Mouse (Mus musculus) midbrain, embryonic 10.5 days (tissue): ENCODE measurements around the gene Hrnr. TPM values are rescaled to one million over a fixed set of nuclear protein-coding genes. Genes with fewer than 3 reads are reported as not detected.

ENCODE experiments used
- DNase-seq: peaks from one replicate; pipeline ENCODE4 v3.0.0-alpha.2; 2017; ENCODE audit warnings: low spot score
- H3K27ac ChIP-seq: fragments of 300-500 bp; sonication (generic); replicated peaks from 2 replicates; pipeline ENCODE4 v1.5.1; 2016; ENCODE audit warnings: mild to moderate bottlenecking
- H3K27me3 ChIP-seq: fragments of 300-500 bp; sonication (generic); 2 replicates; pipeline ENCODE4 v1.6.1; 2016; ENCODE audit warnings: low read depth, mild to moderate bottlenecking; ENCODE audit not compliant: poor library complexity, severe bottlenecking
- H3K36me3 ChIP-seq: fragments of 300-500 bp; sonication (generic); 2 replicates; pipeline ENCODE4 v1.6.1; 2016; ENCODE audit warnings: mild to moderate bottlenecking, moderate library complexity
- H3K4me1 ChIP-seq: fragments of 300-500 bp; sonication (generic); 2 replicates; pipeline ENCODE4 v1.6.1; 2016
- H3K4me3 ChIP-seq: fragments of 300-500 bp; sonication (generic); 2 replicates; pipeline ENCODE4 v1.5.1; 2016; ENCODE audit warnings: mild to moderate bottlenecking, moderate library complexity
- H3K9me3 ChIP-seq: fragments of 300-500 bp; sonication (generic); replicated peaks from 2 replicates; pipeline ENCODE4 v1.6.1; 2016; ENCODE audit warnings: mild to moderate bottlenecking
- WGBS: fragments of 180-500 bp; shearing (Covaris S2); methylation state at CpG from one replicate; pipeline ENCODE4 v1.1.7; 2016; 5-methylcytosine and 5-hydroxymethylcytosine counted together
- polyA plus RNA-seq: library from polyadenylated mRNA; unstranded; fragments of >200 nt; fragmentation: Nextera tagmentation; extraction: Ambion mirVana; gene quantifications from 2 replicates; pipeline ENCODE4 v1.2.1, GENCODE M21; 2016

Gene Hrnr
- polyA plus RNA-seq, 1 experiment from 2014 or later: not detected

DNA sequence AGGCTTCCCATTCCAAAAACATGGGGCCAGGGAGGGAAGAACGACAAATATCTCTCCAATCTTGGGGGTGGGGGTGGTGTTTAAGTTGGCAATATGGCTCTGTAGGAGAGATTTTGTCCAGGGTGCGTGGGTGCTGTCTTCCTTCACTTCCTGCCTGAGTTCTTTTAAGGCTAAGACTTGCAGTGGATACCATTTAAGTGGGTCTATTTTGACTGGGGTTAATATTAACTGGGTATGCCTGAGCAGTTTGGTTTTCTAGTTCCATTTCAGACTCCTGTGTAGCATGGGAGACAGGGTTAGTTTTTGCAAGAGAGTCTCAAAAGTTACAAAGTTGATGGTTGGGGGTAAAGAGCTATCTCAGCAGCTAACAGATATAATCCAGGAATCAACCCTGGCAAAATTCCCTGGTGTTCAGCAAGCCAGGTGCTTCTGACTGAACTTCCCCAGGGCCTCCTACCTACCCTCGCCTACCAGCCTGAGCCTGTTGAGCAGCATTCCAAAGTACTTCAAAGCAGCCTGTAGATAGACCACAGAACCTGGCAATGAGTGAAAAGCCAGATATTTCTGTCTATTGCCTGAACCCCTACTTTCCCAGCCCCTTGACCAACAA is 47.5 kb downstream of the Hrnr start:
- WGBS: 73% methylated on average over 3 of the region's 3 CpGs
- Histone ChIP-seq H3K27ac (no peak overlapping the region), H3K4me3 (no peak overlapping the region), H3K27me3 (0 out of 2 replicates have a peak, but pooled peaks cover 4% of the 10 kb centered on the region), H3K9me3 (no peaks in the 10 kb centered on the region), H3K36me3 (no peaks in the 10 kb centered on the region), H3K4me1 (peaks cover 9% of the 10 kb centered on the region)
- DNase-seq: no peak

DNA sequence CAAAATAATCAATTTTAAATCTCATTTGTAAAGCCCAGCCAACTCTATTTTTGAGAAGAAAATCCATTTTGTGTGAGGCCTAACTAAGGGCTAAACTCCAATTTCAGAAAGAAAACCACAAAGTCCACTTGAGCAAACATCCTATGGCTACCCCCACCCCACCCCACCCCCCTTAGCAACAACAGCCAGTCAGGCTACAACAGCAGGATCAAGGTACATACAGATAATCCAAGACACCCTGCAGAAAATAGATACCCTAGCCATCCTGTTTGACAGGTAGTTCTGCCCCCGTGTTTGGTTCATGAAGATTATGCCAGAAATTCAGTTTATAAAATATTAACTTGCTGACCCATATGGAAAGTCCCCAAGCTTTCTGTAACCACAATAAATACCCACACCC is 48.6 kb downstream of the Hrnr start:
- Histone ChIP-seq H3K9me3 (no peaks in the 10 kb centered on the region), H3K4me1 (no peaks in the 10 kb centered on the region), H3K27ac (no peak overlapping the region), H3K4me3 (no peak overlapping the region), H3K36me3 (no peaks in the 10 kb centered on the region), H3K27me3 (no peaks in the 10 kb centered on the region)
- DNase-seq: no peak
- WGBS: 80% methylated on average over 1 of the region's 1 CpGs

DNA sequence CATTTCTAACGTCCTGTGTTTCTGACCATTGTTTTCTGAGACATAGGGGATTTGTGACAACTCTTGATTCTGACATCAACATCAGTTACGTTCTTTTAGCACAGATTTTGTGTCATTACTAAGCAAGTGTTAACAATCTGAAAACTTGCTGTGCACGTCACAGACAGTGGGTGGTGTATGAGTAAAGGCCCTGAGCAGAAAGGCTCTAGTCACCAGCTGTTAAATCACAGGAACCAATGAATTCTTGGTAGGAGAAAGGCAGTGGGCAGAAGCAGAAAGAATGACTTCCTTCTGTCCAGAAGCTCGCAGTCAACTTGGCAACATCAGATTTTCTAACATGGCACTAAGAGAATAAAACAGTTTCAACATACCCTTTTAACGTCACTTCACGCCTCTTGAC is 53.9 kb downstream of the Hrnr start:
- Histone ChIP-seq H3K9me3 (no peaks in the 10 kb centered on the region), H3K27me3 (no peaks in the 10 kb centered on the region), H3K27ac (no peak overlapping the region), H3K36me3 (no peaks in the 10 kb centered on the region), H3K4me3 (no peak overlapping the region), H3K4me1 (no peaks in the 10 kb centered on the region)
- no peak for DNase-seq
- 82% methylated on average over 6 of the region's 6 CpGs for WGBS

DNA sequence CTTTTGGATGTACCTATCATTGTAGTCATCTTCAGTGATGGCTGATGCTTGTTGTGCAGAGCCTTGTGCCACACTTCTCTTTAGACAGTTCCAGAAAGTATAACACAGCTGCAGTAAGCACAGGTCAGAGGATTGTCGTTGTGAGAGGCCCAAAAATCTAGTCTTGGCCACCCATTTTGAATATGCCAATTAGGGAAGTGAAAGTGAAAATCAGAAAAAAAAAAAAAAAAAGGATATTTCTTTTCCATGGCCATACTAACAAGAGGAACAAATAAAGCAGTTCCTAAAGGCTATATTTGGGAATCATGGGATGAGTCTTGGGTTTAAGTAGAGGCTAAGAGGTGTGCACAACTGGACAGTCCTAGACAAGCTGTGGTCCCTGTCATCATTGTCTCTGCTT is 55.6 kb downstream of the Hrnr start:
- DNase-seq: no peak
- no peak overlapping the region for H3K4me3 ChIP-seq
- no peaks in the 10 kb centered on the region for H3K36me3 ChIP-seq
- no peaks in the 10 kb centered on the region for H3K4me1 ChIP-seq
- no peak overlapping the region for H3K27ac ChIP-seq
- H3K27me3 ChIP-seq: no peaks in the 10 kb centered on the region
- WGBS: 78% methylated on average over 1 of the region's 1 CpGs
- H3K9me3 ChIP-seq: no peaks in the 10 kb centered on the region

DNA sequence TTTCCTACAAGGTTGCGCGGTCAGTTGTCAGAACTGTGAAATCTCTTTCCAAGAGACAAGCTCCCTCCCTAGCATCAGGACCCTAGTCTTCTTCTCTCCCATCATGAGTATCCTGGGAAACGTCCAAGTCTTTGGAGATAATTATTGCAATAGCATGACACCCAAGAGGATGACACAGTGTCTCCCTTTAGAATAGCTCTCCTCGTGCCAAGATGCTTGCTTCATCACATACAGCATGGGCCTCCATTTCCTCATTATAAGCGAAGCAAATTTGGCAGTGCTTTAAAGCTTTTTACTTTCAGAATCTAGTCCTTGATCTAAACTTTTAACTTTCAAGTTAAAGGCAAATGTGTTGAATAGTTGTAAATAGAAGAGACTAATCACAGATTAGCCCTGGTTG is 56.1 kb downstream of the Hrnr start:
- H3K36me3 ChIP-seq: no peaks in the 10 kb centered on the region
- H3K27ac ChIP-seq: no peak overlapping the region
- 88% methylated on average over 5 of the region's 5 CpGs for WGBS
- no peaks in the 10 kb centered on the region for H3K9me3 ChIP-seq
- H3K4me1 ChIP-seq: no peaks in the 10 kb centered on the region
- no peak for DNase-seq
- no peak overlapping the region for H3K4me3 ChIP-seq
- no peaks in the 10 kb centered on the region for H3K27me3 ChIP-seq

- Histone ChIP-seq H3K27ac (no peak overlapping the region), H3K4me1 (no peaks in the 10 kb centered on the region), H3K9me3 (no peaks in the 10 kb centered on the region), H3K36me3 (no peaks in the 10 kb centered on the region), H3K4me3 (no peak overlapping the region), H3K27me3 (no peaks in the 10 kb centered on the region)
- WGBS: 52% methylated on average over 4 of the region's 4 CpGs
- no peak for DNase-seq
Observed at GRCm38 (mm10) chr3:93378146-93378545, 58.6 kb downstream of the Hrnr start.

Other genes starting within 250 kb of the Hrnr start
- gene Crnn, start 175.0 kb upstream of the Hrnr start, polyA plus RNA-seq: not detected in 2 replicates
- gene Flg2, start 122.5 kb upstream of the Hrnr start, polyA plus RNA-seq: not detected in 2 replicates
- not detected in 2 replicates for gene Flg, start 46.2 kb upstream of the Hrnr start, polyA plus RNA-seq
- not detected in 2 replicates for gene Rptn, start 74.0 kb downstream of the Hrnr start, polyA plus RNA-seq
- 0.30 and 0.63 TPM in 2 replicates for gene Tchh, start 122.6 kb downstream of the Hrnr start, polyA plus RNA-seq
- not detected in 2 replicates for gene Tchhl1, start 149.0 kb downstream of the Hrnr start, polyA plus RNA-seq
- gene S100a11, start 200.7 kb downstream of the Hrnr start, polyA plus RNA-seq: 245 and 305 TPM in 2 replicates
- gene S100a10, start 235.3 kb downstream of the Hrnr start, polyA plus RNA-seq: 153 and 169 TPM in 2 replicates